ENCODE assay signal across 15 mouse cellular contexts in the genomic region with DNA sequence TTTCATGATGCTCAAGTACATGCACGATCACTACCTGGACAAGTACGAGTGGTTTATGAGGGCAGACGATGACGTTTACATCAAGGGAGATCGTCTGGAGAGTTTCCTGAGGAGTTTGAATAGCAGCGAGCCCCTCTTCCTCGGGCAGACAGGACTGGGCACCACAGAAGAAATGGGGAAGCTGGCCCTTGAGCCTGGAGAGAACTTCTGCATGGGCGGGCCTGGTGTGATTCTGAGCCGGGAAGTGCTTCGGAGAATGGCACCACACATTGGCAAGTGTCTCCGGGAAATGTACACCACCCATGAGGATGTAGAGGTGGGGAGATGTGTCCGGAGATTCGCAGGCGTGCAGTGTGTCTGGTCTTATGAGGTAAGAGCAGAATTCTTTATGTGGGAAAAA.
"Had no signal": no experiment of that assay in that cellular context is flagged by ENCODE, and none has a peak within 500 bp of the region (broad histone marks: within the 10 kb centered on the region; RNA-seq: fewer than 3 reads in every experiment).

No protein-coding gene starts in this region.

- H3K27ac ChIP-seq: intestine, embryonic 15.5 days; layer of hippocampus, adult 2 months; left cerebral cortex, adult 2 months; limb, embryonic 15.5 days; liver, embryonic 13.5 days; midbrain, embryonic 10.5 days; midbrain, embryonic 15.5 days; neural tube, embryonic 13.5 days; stomach, postnatal 0 days had no signal

- H3K36me3 ChIP-seq: midbrain, embryonic 15.5 days had no signal

- ATAC-seq: midbrain, embryonic 15.5 days had no signal

- H3K9ac ChIP-seq: intestine, embryonic 15.5 days; limb, embryonic 15.5 days; liver, embryonic 13.5 days; midbrain, embryonic 15.5 days; neural tube, embryonic 13.5 days had no signal

- DNase-seq: kidney, adult 18-20 months; kidney, postnatal 10 days; kidney, postnatal 4 days; liver, embryonic 13.5 days; right cerebral cortex, postnatal 14 days; thymus, adult 18-20 months; thymus, postnatal 14 days had no signal

- H3K4me3 ChIP-seq: intestine, embryonic 15.5 days; layer of hippocampus, adult 2 months; left cerebral cortex, adult 2 months; limb, embryonic 15.5 days; liver, embryonic 13.5 days; midbrain, embryonic 10.5 days; midbrain, embryonic 15.5 days; neural tube, embryonic 13.5 days had no signal

- H3K27me3 ChIP-seq: intestine, embryonic 15.5 days; limb, embryonic 15.5 days; liver, embryonic 13.5 days; midbrain, embryonic 15.5 days; neural tube, embryonic 13.5 days had no signal

- H3K4me2 ChIP-seq: intestine, embryonic 15.5 days; limb, embryonic 15.5 days; liver, embryonic 13.5 days; midbrain, embryonic 15.5 days; neural tube, embryonic 13.5 days had no signal

- H3K9me3 ChIP-seq: intestine, embryonic 15.5 days; limb, embryonic 15.5 days; liver, embryonic 13.5 days; midbrain, embryonic 10.5 days; midbrain, embryonic 15.5 days; neural tube, embryonic 13.5 days had no signal
